Mouse (Mus musculus): ENCODE results near the gene Hoxa11. TPM values are rescaled to one million over a fixed set of nuclear protein-coding genes. Genes with fewer than 3 reads are reported as not detected.
A peak's percentile ranks its signal among the peaks of the same experiment; 100 is the strongest.

The Hoxa11 gene
- total RNA-seq, 2 experiments from 2014 or later: not detected

GRCm38 (mm10) chr6:52233546-52234427, 11.8 kb downstream of the Hoxa11 start:
- ATAC-seq (ENCODE audit: poor library complexity, severe bottlenecking): peak; percentile 39; the same call in 1 of the 2 replicates

GRCm38 (mm10) chr6:52232984-52233545, 12.5 kb downstream of the Hoxa11 start:
- ATAC-seq (ENCODE audit: poor library complexity, severe bottlenecking): no peak

- no peak for ATAC-seq (ENCODE audit: poor library complexity, severe bottlenecking)
These were observed 13.0 kb downstream of the Hoxa11 start for GRCm38 (mm10) chr6:52232568-52232965.

DNA sequence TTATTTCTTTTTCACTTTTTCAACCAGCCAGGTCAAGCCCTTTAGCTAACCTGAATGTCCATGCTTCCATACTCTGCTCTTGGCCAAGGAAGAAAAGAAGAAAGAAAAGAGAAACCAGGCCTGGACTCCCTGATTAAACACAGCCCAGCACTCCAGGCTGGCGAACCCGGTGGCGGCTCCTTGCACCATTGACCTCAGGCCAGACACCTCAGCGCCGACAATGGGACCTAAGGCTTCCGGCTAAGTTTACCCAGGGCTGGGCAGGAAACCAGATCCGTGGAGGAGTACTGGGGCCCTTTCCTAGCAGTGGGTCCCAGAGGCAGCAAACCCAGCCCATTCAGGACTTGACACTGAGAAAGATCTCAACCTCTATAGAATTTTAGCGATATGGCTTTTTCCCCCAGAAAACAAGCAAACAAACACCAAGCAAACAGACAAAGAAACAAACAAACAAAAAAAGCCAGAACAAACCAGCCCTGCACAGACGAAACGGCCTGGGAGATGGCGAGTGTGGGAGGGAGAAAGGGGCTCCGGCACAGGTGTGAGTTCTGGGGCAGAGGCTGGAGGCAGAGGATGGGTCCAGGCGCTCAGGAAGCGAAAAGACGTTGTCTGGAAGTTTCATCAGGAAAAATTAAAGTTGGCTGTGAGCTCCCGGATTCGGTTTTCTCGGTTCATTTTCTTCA, 13.6 kb downstream of the Hoxa11 start:
- ATAC-seq (ENCODE audit: poor library complexity, severe bottlenecking): no peak

DNA sequence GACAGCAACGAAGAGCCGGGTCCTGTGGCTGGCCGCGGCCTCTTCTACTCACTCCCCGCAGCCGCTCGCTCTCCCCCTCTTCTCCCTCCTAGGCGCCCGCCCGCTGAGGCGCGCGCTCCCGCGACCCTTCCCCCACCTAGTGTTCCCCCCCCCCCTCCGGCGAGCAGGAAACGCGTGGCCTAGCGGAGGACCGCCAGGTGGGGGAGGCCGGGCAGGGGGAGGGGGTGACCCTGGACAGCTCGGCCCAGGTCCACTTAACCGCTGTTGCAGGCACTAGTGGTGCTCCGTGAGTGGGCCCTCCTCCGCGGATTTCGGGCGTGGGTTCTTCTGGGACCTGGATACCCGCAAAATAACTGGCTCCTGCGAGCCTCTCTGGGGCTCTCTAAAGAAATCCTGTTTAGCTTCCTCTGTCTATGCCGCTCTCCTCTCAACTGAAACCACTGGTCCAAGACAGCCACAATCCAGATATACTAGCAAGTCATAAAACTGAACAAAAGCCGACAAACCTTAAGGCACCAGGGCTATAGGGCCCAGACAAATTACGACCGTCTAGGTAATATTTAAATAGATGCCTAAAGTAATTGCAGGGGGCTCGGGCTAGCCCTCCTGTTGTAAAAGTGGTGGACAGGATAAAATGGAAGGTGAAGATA, 15.0 kb downstream of the Hoxa11 start, which contains the start of gene Hoxa9:
TSS of gene Hoxa9 (minus strand) at position 574 of the 650 bp plus-strand sequence.
- ATAC-seq (ENCODE audit: poor library complexity, severe bottlenecking): no peak

GRCm38 (mm10) chr6:52229558-52230416, 15.8 kb downstream of the Hoxa11 start:
- ATAC-seq (ENCODE audit: poor library complexity, severe bottlenecking): no peak

DNA sequence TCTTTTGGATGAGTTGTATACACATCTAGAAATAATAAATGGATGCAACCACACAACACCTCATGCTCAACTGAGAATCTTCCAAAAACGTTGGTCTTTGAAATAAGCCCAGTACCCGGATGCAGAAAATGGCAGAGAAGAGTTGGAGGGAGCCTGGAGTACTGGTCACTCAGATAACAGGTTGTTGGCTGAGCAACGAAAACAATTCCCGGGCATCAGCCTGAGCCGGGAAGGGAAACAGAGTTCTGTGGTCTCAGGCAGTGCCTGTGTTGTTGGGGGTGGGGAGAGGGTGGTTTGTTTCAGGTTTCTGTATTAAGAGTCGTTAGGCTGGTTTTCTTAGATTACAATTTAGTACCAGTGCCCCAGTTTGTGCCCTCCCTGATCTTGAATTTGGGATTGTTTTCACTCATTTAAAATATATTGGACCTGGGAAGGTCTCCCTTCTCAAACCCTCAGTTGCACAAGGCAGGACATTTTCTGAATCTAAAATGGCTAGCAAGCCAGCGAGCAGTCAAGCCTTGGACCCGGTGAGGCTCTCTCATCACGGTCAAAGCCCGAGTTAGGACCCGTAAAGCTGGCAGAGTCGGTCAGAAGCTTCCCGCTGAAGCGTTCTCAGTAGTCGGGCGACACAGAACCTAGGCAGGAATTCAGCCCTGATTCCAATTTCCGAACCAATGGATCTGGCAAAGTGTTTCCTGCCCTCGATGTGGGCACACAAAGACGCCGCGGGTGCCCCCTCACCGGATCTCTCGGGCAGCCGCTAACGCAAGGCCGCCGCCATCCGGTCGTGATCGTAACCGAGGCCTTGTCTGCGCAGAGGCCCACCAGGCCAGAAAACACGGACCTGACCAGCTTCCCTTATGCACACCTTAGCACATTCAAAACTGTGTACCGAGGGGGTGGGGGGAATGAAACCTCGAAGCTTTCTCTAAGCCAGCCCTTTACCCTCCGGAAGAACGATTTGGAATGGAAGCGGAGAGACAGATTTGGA, 16.8 kb downstream of the Hoxa11 start:
- 0 out of 2 replicates have a peak, but pooled peaks have one; percentile 17 for ATAC-seq (ENCODE audit: poor library complexity, severe bottlenecking)

GRCm38 (mm10) chr6:52227470-52228222, 18.0 kb downstream of the Hoxa11 start:
- no peak for ATAC-seq (ENCODE audit: poor library complexity, severe bottlenecking)

GRCm38 (mm10) chr6:52226569-52227257, 18.9 kb downstream of the Hoxa11 start:
- ATAC-seq (ENCODE audit: poor library complexity, severe bottlenecking): no peak

DNA sequence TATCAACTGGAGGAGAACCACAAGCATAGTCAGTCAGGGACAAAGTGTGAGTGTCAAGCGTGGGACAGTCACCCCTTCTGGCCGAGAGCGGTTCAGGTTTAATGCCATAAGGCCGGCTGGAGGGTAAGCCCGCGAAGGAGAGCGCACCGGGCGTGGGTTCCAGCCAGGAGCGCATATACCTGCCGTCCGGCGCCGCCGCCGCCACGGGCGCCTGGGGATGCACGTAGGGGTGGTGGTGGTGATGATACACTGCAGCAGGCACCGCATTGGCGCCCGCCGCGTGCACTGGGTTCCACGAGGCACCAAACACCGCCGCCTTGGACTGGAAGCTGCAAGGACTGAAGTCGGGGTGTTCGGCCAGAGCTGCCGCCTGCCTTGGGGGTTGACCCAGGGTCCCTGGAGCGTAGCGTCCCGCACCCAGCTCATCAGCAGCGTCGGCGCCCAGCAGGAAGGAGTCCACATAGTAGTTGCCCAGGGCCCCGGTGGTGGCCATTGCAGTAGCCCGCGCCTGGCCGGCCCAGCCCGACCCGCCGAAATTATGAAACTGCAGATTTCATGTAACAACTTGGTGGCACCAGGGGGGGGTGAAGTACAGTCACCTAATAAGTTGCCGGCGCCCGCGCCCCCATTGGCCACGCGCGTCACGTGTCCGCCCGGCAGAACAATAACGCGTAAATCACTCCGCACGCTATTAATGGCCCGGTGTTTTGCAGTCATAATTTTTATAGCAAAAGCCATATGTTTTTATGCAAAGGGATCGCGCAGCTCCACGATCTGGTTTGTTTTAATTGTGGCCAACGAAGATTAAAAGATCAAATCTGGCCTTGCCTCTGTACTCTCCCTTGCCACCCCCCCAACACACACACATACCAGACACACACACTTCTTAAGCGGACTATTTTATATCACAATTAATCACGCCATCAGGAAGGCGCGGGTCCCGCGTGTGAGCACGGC, 19.7 kb downstream of the Hoxa11 start:
- peak; percentile 23 for ATAC-seq (ENCODE audit: poor library complexity, severe bottlenecking)

DNA sequence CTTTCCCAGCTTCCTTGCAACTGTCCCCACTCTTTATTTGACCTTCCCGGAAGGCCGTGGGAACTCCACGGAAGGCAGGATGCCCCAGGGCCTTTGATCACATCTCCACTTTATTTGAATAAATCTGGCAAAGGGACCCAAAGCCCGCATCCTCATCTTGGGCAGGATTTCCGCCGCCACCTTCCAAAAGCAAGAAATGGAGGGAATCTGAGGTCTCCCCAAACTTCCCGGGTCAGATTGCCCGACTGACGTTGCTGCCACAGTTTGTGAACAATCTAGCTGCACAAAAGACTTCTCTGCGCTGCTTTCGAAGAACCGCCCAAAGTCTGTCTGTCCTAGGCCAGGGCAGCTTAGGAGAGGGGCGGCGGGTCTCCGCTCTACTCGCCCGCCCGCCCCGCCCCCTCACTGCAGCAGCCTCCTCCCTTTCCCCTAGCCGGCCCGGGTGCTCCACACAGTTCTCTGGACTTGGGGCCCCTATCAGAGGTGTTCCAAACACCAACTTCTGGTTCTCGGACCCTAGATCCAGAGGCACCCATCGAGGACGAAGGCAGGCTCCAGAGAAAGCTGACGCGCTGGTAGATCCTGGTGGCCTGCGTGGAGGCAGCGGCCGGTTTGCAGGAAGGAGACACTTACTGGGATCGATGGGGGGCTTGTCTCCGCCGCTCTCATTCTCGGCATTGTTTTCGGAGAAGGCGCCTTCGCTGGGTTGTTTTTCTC, 20.6 kb downstream of the Hoxa11 start:
- no peak for ATAC-seq (ENCODE audit: poor library complexity, severe bottlenecking)

- ATAC-seq (ENCODE audit: poor library complexity, severe bottlenecking): no peak
These were observed 21.5 kb downstream of the Hoxa11 start for GRCm38 (mm10) chr6:52223939-52224760.

- no peak for ATAC-seq (ENCODE audit: poor library complexity, severe bottlenecking)
These were observed 22.9 kb downstream of the Hoxa11 start for GRCm38 (mm10) chr6:52222729-52223128.

DNA sequence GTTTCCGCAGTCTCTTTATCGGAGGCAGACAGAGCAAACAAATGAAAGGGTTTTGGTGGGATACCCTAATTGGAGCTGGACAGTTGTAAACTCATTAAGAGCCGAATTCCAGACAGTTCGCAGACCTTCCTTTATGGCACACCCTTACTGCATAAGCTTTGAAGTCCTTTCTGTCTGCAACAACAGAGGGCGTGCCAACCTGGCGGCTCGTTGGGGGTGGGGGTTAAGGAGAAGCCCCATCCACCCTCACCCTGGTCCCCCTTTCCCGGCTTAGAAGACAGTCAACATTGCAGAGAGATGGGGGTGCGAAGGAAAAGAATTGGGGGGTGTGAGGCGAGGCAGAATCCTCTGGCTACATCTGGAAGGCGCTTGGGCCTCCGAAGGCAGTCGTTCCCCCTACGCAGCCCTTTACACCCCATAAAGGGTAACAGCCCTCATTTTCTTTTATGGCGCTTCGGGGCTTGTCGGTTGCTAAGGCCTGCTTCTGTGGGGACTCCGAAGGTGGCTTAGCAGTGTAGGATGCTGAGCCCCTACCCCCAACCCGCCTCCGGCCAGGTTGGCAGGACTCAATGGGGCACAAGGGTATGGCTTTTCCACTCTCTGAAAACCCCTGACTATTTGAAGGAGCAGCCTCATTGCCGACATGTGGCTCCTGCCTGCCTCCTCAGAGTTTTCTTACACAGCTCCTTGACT, 23.5 kb downstream of the Hoxa11 start:
- ATAC-seq (ENCODE audit: poor library complexity, severe bottlenecking): no peak
